Mouse (Mus musculus) limb, embryonic 11.5 days (tissue): Measurements from ENCODE around the gene Olfr824. TPM values are rescaled to one million over a fixed set of nuclear protein-coding genes. Genes with fewer than 3 reads are reported as not detected.
"Not testable (repeated sequence)": the region's sequence is repeated elsewhere in the genome, so short reads cannot be mapped to it uniquely, and the experiment has no call there.

Experiments used
- ATAC-seq: fragments of 200-750 bp; cut with Nextera tagmentation; 2 replicates; pipeline ENCODE4 v1.8.0; 2017; ENCODE audit warnings: low read depth; ENCODE audit not compliant: insufficient number of reproducible peaks, low FRiP score, low TSS enrichment
- DNase-seq: peaks from one replicate; pipeline ENCODE4 v3.0.0-alpha.2; 2015; ENCODE audit warnings: low spot score
- H3K27ac ChIP-seq: fragments of 300-500 bp; sonication (generic); replicated peaks from 2 replicates; pipeline ENCODE4 v1.5.1; 2014; ENCODE audit warnings: low read depth, mild to moderate bottlenecking, low read length
- H3K27me3 ChIP-seq: fragments of 300-500 bp; sonication (generic); 2 replicates; pipeline ENCODE4 v1.6.1; 2014; ENCODE audit warnings: mild to moderate bottlenecking, low read length, mixed read lengths; ENCODE audit not compliant: control insufficient read depth, insufficient read depth
- H3K36me3 ChIP-seq: fragments of 300-500 bp; sonication (generic); 2 replicates; pipeline ENCODE4 v1.6.1; 2014; ENCODE audit warnings: mild to moderate bottlenecking, low read length, moderate library complexity, mixed read lengths; ENCODE audit not compliant: control insufficient read depth, insufficient read depth
- H3K4me1 ChIP-seq: fragments of 300-500 bp; sonication (generic); 2 replicates; pipeline ENCODE4 v1.6.1; 2014; ENCODE audit warnings: low read length, mixed read lengths; ENCODE audit not compliant: control insufficient read depth, insufficient read depth
- H3K4me2 ChIP-seq: fragments of 300-500 bp; sonication (generic); 2 replicates; pipeline ENCODE4 v1.6.1; 2014; ENCODE audit warnings: low read depth, mild to moderate bottlenecking, moderate library complexity; ENCODE audit not compliant: severe bottlenecking
- H3K4me3 ChIP-seq: fragments of 300-500 bp; sonication (generic); 2 replicates; pipeline ENCODE4 v1.5.1; 2014; ENCODE audit warnings: low read depth, low read length
- H3K9ac ChIP-seq: fragments of 300-500 bp; sonication (generic); 2 replicates; pipeline ENCODE4 v1.6.1; 2014; ENCODE audit warnings: mild to moderate bottlenecking, low read length
- H3K9me3 ChIP-seq: fragments of 300-500 bp; sonication (generic); 2 replicates; pipeline ENCODE4 v1.6.1; 2016; ENCODE audit warnings: low read length; ENCODE audit not compliant: control insufficient read depth
- WGBS: fragments of 180-500 bp; shearing (Covaris S2); extraction: QIAGEN DNeasy Blood & Tissue Kit; methylation state at CpG from one replicate; pipeline ENCODE4 v1.1.7; 2014; 5-methylcytosine and 5-hydroxymethylcytosine counted together
- polyA plus RNA-seq: library from polyadenylated mRNA; unstranded; fragments of >200 nt; fragmentation: Nextera tagmentation; extraction: Ambion mirVana; gene quantifications from 2 replicates; pipeline ENCODE4 v1.2.1, GENCODE M21; 2014

The Olfr824 gene
- polyA plus RNA-seq, result not detected in 2 replicates

DNA sequence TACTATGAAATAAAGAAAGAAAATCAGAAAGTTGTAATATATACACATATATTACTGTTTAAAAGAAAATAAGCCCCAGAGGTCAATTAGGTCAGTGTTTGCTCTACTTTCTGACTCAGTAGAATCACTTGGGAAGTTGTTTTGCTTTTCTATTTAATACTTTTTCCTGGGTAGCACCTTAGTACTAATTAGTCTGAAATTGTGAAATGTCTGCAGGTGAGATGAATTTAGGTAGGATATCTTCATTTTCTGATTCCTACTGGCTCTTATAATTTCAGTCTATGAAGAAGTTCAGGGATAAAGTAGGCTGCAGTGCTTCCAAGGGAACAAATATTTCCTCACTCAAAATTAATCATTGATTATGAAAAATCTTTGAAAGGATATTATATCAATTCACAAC is at the start of gene Olfr824:
TSS of gene Olfr824 (minus strand) at position 101 of the 400 bp plus-strand sequence.
- not testable (repeated sequence) for H3K9ac ChIP-seq, H3K4me3 ChIP-seq, H3K36me3 ChIP-seq, H3K4me2 ChIP-seq, H3K9me3 ChIP-seq, ATAC-seq, DNase-seq, H3K27ac ChIP-seq, H3K4me1 ChIP-seq, H3K27me3 ChIP-seq

DNA sequence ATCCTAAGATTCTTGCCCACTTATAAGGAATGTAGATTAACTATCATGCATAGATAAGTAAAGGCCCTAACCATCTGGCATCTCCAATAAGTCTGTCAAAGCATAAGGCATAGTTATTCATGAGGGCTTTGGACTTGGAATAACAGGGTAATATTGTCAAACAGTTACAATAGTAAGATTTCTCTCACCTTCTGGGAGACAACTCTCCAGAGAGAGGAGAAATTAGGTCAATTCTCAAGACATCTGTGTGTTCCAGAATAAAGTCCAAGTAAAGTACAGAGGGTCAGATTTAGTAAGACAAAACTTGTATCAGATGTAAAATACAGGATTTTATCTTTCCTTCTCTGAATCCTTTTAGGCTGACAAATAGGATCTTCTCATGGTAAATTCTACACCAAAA is 36.9 kb upstream of the Olfr824 start, which contains the start of gene Olfr825:
TSS of gene Olfr825 (minus strand) at position 101 of the 400 bp plus-strand sequence.
- Histone ChIP-seq H3K27me3 (no peaks in the 10 kb centered on the region), H3K4me2 (no peak within 1 kb of the TSS), H3K27ac (no peak within 1 kb of the TSS), H3K9me3 (no peaks in the 10 kb centered on the region), H3K4me3 (no peak within 1 kb of the TSS), H3K4me1 (no peaks in the 10 kb centered on the region), H3K9ac (no peak within 1 kb of the TSS), H3K36me3 (no peaks in the 10 kb centered on the region)
- DNase-seq (no peak), ATAC-seq (no peak)

DNA sequence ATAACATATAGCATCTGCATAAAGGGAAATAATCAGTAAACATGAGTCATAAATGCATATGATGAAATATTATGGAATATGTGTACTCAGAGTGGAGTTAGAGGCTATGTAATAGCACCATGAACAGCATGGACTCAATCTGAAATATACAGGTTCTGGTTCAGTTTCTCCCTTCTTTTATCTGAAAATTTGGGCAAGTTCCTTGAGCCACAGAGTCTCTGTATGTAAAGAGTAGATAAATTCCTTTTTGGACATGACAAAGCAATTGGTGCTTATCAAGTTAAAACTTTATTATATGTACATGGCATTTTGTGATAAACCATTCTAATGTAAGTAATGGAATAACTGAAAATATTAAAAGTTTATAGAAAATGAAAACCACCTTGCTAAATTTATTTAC is 35.4 kb upstream of the Olfr824 start:
- DNase-seq, result no peak
- H3K4me2 ChIP-seq, result no peak overlapping the region
- no peaks in the 10 kb centered on the region for H3K27me3 ChIP-seq
- H3K27ac ChIP-seq, result no peak overlapping the region
- H3K4me3 ChIP-seq, result no peak overlapping the region
- H3K36me3 ChIP-seq, result no peaks in the 10 kb centered on the region
- no peak for ATAC-seq
- no peak overlapping the region for H3K9ac ChIP-seq
- no peaks in the 10 kb centered on the region for H3K9me3 ChIP-seq
- no peaks in the 10 kb centered on the region for H3K4me1 ChIP-seq

DNA sequence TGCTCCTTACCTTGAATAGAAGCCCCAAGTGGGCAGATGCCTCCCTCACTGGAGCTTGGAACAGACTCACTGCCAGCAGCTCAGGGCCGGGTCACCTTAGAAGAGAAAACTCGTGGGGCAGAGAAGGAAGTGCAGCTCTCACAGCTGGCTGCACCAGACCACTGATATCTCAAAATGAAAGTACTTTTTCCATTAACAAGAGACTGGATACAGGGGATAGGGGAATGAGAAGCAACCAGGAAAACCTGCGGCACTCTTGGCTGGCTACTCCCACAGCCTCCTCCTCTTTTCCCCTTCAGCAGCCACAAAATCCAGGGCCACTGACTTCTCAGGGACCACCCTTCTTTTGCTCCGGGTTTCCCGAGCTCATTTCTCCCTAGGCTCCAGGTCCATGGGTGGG is 14.3 kb upstream of the Olfr824 start:
- WGBS, result 84% methylated on average over 5 of the region's 5 CpGs
- no peak overlapping the region for H3K4me3 ChIP-seq
- ATAC-seq, result no peak
- no peak for DNase-seq
- H3K27ac ChIP-seq, result no peak overlapping the region
- no peaks in the 10 kb centered on the region for H3K27me3 ChIP-seq
- H3K4me2 ChIP-seq, result no peak overlapping the region
- H3K9ac ChIP-seq, result no peak overlapping the region
- H3K4me1 ChIP-seq, result no peaks in the 10 kb centered on the region
- H3K9me3 ChIP-seq, result no peaks in the 10 kb centered on the region
- no peaks in the 10 kb centered on the region for H3K36me3 ChIP-seq

DNA sequence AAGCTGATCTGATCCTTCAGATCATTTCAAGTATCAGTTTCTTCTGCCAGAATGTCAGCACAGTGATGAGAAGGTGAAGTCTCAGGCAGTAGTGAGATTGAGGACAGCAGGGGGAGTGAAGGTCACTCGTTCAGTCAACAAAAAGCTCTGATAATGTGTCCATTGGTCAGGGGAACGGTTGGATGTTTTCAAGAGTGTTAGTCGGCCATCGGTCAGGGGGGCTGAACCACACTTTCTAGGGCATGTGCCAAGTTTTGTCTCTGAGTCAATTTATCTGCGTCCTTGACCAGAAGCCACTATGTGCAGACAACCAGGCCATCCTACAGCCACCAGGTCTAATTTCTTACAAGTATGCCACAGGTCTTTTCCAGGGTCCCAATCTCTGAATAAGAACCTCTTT is 12.7 kb upstream of the Olfr824 start:
- not testable (repeated sequence) for H3K36me3 ChIP-seq, H3K27me3 ChIP-seq, ATAC-seq, H3K4me1 ChIP-seq, H3K27ac ChIP-seq, H3K4me3 ChIP-seq, DNase-seq, H3K4me2 ChIP-seq, H3K9me3 ChIP-seq, H3K9ac ChIP-seq
- 90% methylated on average over 5 of the region's 5 CpGs for WGBS

DNA sequence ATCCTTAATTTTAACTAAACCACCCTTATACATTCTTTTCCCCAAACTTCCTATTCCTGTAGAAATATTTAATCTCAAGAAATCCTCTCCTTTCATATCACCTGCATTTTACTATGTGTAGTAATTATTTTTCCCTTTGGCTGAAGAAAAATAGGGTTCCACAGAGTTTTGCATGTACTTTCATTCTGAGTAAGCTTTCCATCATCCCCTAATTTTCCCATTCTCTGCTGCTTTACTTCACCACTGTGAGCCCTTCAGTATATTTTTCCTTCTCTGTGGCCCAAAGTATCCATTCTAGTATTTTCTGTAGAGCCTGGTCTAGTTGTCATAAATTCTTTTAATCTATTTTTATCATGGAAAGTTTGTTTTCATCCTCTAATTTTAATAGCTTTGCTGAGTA is 5.0 kb upstream of the Olfr824 start:
- no peak for ATAC-seq
- Histone ChIP-seq H3K36me3 (no peaks in the 10 kb centered on the region), H3K9me3 (no peaks in the 10 kb centered on the region), H3K9ac (no peak overlapping the region), H3K27ac (no peak overlapping the region), H3K27me3 (no peaks in the 10 kb centered on the region), H3K4me1 (no peaks in the 10 kb centered on the region), H3K4me2 (no peak overlapping the region), H3K4me3 (no peak overlapping the region)
- no peak for DNase-seq

DNA sequence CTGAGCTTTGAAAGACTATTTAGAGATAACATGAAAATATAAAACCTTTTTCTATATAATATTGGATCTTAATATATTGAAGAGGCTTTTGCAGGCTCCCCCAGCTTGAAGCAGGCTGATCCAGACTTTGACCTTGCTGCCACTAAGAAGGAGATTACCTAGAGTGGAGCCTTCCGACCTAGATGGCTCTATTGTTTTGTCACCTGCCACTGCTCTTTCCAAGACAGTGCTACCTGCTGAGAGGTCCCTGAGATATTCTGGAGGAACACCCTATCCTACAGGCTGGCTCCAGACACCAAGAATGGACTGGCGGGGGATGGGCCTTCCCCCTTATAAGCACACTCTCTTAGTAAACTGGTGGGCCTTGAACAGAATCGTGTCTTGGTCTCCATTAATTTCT is 13.8 kb downstream of the Olfr824 start:
- H3K4me1 ChIP-seq, ATAC-seq, H3K4me3 ChIP-seq, H3K9ac ChIP-seq, DNase-seq, H3K9me3 ChIP-seq, H3K27me3 ChIP-seq, H3K36me3 ChIP-seq, H3K27ac ChIP-seq, H3K4me2 ChIP-seq: not testable (repeated sequence)
- WGBS, result 69% methylated on average over 3 of the region's 3 CpGs

DNA sequence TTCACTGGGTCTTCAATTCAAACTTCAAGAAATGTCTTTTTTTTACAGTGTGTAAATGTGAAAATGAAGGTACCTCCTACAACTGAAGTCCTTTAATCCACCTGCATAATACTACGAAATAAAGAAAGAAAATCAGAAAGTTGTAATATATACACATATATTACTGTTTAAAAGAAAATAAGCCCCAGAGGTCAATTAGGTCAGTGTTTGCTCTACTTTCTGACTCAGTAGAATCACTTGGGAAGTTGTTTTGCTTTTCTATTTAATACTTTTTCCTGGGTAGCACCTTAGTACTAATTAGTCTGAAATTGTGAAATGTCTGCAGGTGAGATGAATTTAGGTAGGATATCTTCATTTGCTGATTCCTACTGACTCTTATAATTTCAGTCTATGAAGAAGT is 14.5 kb downstream of the Olfr824 start, which contains the start of gene Olfr823:
TSS of gene Olfr823 (minus strand) at position 101 of the 400 bp plus-strand sequence.
- not testable (repeated sequence) for H3K4me1 ChIP-seq, ATAC-seq, H3K27ac ChIP-seq, H3K27me3 ChIP-seq, H3K4me2 ChIP-seq, H3K36me3 ChIP-seq, H3K4me3 ChIP-seq, DNase-seq, H3K9ac ChIP-seq, H3K9me3 ChIP-seq
- WGBS, result 90% methylated on average over 1 of the region's 1 CpGs

DNA sequence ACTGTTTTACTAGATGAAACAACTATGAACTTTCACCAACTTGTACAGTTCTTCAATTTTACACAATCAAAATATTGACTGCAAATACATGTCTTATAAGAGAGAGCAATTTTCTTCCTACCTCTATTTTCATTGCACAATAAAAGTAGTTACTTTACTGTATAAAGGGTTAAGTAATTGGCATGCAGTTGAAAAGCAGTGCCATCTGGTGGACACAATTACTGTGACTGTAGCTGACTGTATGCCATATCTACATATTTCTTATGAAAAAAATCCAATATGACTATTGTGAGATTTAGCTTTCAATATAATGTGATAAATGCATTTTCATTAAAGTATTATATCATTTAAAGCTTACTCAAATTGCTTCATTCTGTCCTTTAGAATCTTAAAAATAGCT is 33.7 kb downstream of the Olfr824 start:
- Histone ChIP-seq H3K9me3 (no peaks in the 10 kb centered on the region), H3K27ac (no peak overlapping the region), H3K4me2 (no peak overlapping the region), H3K4me3 (no peak overlapping the region), H3K27me3 (no peaks in the 10 kb centered on the region), H3K4me1 (no peaks in the 10 kb centered on the region), H3K9ac (no peak overlapping the region), H3K36me3 (no peaks in the 10 kb centered on the region)
- no peak for DNase-seq
- ATAC-seq, result no peak
